Mouse (Mus musculus): ENCODE data around the gene Dnah3. TPM values are rescaled to one million over a fixed set of nuclear protein-coding genes. Genes with fewer than 3 reads are reported as not detected.

The Dnah3 gene
- total RNA-seq, 2 experiments from 2014 or later = 0.16 to 0.20 TPM

DNA sequence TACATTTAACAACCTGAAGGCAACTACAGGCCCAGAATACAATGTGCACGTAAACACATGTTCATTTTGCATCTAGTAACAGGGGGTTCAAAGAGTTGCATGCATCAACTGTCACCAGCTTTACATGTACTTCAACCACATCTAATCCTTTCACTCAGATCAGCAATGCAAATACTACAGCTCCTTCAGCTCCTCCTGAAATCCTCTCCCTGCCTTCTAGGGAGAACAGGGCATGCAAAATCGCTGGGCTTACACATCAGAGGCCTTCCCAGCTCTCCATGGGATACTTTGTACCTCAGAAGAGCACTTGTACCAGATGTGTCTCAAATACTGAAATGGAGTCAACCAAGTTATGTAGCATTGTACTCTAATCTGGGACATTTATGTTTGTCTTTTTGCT, 222.0 kb downstream of the Dnah3 start:
- no peak for DNase-seq

Other genes starting within 250 kb of the Dnah3 start
- gene Lyrm1, start 199.4 kb downstream of the Dnah3 start, total RNA-seq (2021) = 1 to 10 TPM; 6.4 to 7.3 TPM
- 10 to 100 TPM; 27.5 to 36.6 TPM for gene Dcun1d3, start 199.0 kb downstream of the Dnah3 start, total RNA-seq (2021)
- gene Tmem159, start 7.1 kb upstream of the Dnah3 start, total RNA-seq (2021) = 10 to 100 TPM; 94.4 to 98.7 TPM
- not detected for gene Zp2, start 50.0 kb upstream of the Dnah3 start, total RNA-seq (2021)
- under 1 TPM; 0.16 to 0.63 TPM for gene Anks4b, start 78.6 kb upstream of the Dnah3 start, total RNA-seq (2021)
- 10 to 100 TPM in 1 of 2 experiments, 1 to 10 TPM in 1; 2.6 to 21.3 TPM for gene Crym, start 106.8 kb upstream of the Dnah3 start, total RNA-seq (2021)
- not detected for gene Abca14, start 108.7 kb upstream of the Dnah3 start, total RNA-seq (2021)
- gene Abca15, start 233.4 kb upstream of the Dnah3 start, total RNA-seq (2021) = not detected